Mouse (Mus musculus) heart, adult 9 months (tissue): Measurements from ENCODE around the gene Tceanc.
"Not testable (repeated sequence)": the region's sequence is repeated elsewhere in the genome, so short reads cannot be mapped to it uniquely, and the experiment has no call there.

ENCODE experiments used
- DNase-seq, 2 experiments: peaks; one replicate each; pipeline ENCODE4 v3.0.0; 2022; ENCODE audit warnings: low spot score in 2 of 2

Tceanc gene

DNA sequence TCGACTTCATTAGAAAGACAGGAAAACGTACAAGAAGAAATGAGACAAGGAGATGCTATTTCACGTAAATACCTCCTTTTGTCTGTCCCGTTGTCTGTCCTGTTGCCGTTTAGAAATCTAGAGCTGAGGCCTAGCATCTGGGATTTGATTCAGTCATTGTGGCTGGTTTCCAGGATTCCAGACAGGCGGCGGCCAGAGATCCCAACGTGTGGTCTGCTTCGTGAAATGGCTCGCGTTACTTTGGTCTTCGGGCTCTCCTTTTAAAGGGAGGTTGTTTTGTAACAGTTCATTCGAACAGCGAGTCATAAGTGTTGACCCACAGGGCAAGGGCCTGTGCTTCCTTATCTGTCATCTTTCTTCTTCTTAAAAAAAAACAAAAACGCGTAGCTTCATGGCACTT, at the start of gene Tceanc:
TSS of gene Tceanc (minus strand) at position 223 of the 400 bp plus-strand sequence.
- DNase-seq, result peak in 1 of 2 experiments; percentile 7

DNA sequence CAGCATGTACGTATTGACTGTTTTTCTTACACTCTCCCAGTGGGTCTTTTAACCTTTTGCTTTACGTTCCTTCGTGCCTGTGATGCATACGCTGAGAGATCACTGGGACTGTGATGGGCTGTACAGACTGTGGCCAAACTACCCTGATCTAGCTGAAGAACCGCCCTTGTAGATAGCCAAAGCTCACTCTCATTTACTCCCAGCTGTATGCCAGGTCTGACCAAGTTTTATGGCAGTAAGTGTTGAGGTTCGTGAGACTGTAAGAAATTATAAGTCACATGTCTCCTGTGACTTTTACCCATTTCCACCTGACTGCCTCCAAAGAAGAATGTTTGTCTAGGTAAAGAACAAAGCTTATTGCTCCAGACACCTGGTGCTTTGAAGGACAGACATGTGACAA, 47.6 kb upstream of the Tceanc start:
- DNase-seq, result no peak

DNA sequence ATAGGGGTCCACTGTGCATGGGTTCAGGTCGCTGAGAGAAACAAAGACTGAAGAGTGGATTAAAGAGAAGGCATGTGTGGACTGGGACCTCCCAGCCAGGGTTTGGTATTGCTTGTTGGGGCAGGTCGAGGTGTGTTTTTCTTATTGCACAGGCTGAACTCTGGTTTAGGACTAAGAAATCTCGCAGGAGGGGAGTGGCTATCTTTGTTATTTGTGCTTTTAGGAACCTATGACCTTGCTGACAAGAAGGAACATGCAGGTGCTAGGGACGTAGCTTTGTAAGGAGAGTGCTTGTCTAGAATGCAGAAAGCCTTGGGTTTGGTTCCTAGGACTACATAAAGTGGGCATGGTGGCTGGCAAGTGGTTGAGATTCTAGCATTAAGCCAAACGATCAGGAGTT, 47.0 kb upstream of the Tceanc start:
- DNase-seq, result no peak

DNA sequence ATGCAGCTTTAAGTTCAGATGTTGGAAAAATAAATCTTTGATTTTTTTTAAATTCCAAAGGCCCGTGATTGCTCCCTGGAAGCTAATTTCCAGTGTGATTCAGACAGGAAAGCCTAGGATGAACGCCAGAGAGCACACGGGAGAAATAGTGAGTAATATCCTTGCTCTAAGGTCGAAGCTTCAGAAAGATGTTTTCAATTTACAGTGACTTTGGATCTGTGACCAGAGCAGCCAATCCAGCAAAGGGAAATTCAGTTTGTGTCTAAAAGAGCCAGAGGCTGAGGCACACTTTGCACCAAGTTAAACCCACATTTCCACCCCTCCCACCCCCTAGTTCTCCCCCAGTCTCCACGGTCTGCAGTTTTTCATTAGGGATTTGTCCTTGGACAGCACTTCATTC, 46.5 kb upstream of the Tceanc start:
- no peak for DNase-seq

DNA sequence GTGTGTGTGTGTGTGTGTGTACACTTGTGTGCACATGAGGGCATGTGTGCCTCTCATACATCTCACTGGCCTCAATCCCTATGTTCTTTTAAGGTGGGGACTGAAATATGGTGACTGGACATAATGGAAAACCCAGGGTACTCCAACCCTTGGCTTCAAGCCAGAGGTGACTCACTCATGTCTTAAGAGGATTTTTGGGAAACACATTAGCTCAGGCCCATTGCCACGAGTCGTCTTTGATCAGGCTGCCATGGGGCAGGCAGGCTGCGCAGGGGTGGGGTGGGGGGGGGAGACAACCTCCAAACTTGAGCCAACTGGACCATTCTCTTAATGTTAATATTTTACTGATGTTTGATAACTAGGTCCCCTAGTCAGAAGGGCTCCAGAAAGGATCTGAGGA, 41.0 kb upstream of the Tceanc start:
- no peak for DNase-seq

DNA sequence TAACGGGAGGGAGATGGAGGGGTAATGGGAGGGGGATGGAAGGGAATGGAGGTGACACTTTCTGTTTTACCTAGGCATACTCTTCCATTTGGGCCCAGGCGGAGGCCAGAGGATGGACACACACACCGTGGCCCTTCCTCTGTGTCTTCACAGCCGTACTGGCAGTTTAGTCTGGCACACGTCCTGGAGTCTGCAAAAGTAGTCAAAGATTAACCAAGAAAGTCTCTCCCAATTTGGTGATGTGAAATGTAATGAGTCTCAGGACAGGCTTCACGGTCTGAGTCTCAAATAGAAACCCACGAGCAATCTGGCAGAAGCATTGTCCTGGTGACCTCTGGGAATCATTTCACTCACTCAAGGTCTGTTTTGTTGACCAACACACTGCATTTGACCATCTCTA, 34.0 kb upstream of the Tceanc start:
- DNase-seq, result no peak

DNA sequence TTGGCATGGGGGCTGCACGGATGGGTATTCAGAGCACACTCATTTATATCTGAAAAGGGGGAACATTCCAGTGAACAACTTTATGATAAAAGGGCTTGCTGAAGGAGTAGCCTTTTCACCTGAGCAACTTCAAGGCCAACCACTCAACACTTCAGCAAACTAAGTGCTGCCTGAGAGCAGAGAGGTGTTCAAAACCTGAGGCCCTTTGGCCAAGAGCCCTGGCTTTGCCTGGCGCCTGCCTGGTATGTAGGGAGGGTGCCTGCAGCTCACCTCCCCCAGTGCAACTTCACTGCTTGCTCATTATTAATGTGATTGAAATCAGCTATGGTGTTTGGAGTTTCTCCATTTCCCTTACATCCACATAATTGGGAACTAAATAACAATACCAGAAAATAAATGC, 28.1 kb upstream of the Tceanc start:
- DNase-seq, result no peak

DNA sequence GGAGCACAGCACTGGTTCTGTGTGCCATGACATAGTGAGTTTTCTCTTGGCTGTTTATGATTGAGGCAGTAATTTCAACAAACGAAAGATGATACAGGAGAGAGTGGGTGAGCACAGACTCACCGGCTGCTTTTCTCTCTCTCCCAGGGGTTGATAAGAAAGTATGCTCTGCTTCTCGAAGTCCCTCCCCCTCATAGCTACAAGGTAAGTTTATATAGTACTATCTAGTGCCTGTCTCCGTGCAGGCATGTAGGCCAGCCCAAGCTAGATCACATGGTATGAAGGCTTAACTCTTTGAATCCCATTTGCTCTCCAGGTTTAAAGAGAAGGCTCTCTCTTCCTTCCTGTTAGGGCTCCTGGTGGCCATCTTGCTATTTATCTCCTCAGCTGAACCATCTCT, 16.8 kb upstream of the Tceanc start:
- DNase-seq, result no peak

DNA sequence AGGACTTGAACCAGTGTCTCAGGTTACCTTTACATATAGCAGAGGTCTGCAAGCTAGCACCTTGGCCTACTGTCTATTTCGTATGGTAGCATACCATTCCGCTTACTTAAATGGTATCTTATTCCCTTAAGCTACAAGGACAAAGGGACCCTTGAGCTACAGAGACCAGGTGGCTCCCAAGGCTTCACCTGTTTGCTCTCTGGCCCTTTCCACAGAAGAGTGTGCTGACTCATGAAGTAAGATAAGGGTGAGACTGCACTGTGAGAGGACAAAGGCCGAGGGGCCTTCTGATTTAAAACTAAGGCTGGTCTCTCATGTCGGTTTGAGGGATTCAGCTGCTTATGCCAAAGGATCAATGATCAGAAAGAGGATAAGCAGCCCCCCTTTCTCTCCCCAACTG, 15.1 kb upstream of the Tceanc start:
- no peak for DNase-seq

DNA sequence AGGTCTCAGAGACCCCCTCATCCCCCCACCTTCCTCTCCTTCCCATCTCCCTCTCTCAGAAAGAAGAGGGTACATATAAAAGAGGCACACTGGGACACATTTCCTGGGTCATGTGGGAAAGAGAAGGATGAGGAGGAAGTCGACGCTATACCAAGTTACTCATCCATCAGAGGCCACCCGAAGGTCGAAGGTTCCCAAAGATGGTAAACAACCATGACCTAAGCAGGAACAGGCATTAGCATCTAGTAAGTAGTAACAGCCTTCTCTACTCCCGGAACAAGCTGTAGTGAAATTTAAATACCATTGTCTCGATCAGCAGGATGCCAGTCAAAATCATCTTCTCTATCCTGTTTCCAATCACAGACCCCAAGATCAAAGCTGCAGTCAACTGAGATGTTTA, 13.3 kb upstream of the Tceanc start:
- DNase-seq, result no peak

DNA sequence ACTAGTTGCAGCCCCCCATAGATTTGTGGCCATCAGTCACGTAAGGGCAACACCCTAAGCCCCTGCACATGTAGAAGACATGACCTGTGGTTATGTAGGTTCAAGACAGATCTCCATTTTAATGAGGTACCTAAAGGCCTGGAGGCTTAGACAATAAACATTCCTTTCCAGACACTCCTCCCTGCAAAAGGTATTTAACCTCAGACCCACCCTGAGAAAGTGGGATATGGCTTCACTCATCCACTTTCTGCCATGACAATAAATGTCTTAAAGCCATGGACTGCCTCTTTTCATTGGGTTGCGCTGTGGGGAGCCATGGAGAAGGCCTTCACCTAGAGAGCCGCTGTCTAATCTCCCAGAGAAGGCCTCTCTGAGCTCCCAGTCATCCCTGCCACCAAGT, 9.8 kb upstream of the Tceanc start:
- no peak for DNase-seq

DNA sequence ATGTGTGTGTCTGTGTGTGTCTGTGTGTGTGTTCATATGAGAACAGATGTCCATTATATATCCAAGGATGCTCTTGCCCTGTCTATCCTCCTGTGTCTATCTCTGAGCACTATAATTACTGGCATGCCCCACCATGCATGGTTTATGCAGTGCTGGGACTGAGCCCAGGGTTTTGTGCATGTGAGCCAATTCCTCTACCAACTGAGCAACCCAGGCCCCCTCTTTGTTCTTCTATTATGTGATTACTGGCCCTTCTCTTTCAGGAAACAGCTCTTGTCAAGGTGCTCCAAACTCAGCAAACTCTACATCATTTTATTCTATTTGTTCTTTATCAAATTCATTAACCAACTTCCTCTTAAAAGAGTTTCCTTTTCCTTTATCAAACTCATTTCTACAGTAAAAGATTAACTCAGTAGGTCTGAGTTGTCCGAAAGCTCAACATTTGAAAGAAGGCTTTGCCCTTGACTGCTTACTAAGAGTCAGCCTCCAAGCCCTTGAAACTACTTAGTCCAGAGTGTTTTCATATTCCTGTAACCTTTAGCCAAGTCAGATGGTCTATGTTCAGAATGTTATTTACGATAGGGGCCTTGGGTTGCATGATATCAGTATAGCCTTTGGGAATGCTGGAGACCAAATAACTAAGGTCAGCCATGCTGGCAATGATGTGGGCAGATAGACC, 7.4 kb upstream of the Tceanc start:
- DNase-seq, result no peak

DNA sequence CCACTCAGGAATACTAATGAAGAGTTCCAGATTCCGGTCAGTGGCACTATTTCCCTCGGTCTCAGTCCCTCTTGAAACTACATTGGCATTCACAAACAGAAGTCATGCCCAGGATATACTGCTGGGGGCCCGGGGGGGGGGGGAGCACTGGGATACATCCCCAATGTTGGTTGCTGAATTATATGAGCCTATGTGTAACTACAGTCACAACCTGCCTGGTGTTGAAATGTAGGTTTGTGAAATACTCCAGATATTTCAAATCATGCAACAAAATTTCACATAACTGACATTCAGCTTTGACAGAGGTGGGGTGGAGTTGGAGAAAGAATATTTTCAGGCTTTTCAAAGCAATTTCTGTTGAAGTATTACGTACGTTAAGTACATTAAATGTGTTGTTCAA, 2.4 kb upstream of the Tceanc start:
- DNase-seq, result no peak

DNA sequence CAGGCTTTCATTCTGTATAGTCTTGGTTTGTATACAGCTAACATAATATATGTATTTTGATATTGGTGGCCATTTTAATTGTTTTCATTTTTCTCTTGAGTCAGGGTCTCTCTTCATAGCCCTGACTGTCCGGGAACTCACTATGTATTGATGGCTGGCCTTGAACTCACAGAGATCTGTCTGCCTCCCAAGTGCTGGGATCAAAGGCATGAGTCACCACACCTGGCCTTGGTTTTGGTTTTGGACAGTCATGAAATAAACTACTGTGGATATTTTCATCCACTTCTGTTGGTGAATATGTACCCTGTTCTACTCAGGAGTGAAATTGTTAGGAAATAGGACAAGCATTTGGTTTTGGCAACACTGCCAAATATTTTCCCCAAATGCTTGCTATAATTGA, 1.7 kb downstream of the Tceanc start:
- no peak for DNase-seq

DNA sequence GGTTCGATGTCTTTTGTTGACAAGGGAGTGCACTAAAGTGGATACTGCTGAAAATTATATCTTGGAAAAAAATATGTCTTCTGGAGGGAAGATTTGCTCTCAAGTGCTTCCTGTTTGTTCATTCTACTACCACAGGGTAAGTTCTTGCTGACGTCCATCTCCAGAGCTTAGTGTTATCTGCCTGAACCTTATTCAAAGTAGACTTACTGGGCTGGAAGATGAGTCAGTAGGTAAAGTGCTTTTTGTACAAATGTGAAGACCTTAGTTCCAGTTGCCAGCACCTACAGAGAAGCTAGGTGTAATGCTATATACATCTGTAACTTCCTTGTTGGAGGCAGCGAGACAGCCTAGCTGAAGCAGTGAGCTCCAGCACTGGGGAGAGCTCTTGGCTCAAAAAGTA, 2.4 kb downstream of the Tceanc start:
- no peak for DNase-seq

DNA sequence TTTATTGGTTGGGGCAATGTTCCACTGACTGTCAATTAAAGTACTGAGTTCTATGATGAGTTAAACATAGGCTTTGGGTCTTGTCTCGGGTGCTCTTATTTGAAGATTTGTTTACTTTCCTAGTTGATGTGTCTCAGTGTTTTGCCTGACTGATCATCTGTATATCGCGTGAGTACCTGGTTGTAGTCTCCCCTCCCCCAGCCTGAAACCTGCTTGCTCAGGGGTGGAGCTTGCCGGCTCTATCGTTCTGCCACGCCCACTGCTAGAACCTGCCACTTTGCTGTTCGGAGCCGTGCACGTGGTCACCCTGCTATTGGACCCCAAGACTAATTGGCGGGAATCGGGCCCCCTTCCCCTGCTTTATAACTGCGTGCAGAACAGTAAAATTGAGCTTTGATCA, 4.3 kb downstream of the Tceanc start:
- not testable (repeated sequence) for DNase-seq

DNA sequence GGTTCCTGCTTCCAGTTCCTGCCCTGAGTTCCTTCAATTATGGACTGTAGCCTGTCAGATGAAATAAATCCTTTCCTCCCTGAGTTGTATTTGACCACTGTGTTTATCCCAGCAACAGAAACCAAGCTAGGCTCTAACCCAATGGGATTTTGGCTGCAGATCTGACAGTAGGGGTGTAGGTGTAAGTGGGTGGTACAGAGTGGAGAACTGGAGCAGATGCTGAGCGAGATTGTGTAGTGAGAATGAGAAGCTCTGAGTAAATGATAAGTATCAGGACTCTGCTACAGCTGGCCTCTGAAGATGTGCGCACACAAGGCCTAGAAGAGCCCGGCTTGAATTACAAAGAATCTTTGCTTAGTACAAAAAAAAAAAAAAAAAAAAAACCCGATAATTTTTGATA, 6.3 kb downstream of the Tceanc start:
- DNase-seq, result no peak

DNA sequence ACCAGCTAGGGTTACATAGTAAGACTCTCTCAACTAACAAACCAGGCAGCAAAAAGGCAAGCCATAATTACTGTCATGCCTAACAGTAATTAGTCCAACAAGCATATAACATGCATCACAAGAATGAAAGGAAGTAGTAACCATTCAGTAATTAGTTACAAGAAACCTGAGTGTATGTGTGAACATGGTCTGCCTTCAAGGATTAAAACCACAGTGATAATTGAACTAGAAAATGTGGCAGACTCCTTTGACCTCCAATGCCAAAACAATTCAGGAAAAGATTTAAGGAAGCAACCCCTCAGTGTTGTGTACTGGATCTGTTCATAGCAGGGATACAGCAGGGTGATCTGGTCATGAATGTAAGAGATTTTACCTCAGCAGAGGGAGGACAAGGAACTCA, 7.3 kb downstream of the Tceanc start:
- no peak for DNase-seq

DNA sequence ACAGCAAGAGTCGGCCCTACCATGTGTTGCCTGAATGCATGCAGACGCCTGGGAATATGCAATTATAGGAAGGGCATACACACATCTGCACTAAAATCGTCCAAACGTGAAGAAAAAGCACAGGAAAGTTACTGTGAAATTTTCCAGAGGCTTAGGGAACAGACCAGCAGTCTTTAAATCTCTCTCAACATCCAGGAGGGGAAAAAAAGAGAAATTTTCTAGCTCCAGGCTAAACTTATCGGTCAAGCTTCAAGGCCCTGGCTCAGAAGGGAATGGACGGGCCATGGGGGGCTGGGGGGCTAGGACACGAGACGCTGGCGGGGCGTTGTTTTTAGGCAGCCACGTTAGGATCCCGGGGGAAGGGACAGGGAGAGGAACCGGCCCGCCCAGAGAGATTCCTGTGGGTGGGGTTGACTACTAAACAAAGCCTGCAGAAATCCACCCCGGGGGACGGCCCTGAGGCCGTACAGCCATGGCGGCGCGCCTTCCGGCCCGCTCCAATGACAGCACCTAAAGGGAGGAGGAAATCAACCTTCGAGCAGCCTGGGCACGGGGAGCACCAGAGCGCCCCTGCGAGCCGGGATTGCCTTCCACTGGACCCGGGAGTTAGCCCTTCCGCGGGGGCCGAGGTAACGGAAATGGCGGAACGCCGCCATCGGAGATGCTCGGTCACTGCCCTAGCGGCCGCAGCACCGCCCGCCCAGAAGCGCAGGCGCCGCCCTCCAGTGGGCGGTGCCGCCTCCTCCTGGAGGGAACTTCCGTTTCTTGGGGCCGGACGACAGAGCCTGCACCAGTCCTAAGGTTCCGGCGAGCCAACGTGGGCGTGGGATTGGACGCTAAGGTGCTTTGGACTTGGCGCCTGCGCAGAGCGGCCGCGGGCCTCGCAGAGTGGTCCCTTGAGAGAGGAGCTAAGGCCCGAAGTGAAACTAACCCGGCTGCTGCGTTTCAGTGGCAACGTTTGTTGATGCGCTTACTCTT, 8.3 kb downstream of the Tceanc start:
- DNase-seq, result peak; percentile 94 to 95

DNA sequence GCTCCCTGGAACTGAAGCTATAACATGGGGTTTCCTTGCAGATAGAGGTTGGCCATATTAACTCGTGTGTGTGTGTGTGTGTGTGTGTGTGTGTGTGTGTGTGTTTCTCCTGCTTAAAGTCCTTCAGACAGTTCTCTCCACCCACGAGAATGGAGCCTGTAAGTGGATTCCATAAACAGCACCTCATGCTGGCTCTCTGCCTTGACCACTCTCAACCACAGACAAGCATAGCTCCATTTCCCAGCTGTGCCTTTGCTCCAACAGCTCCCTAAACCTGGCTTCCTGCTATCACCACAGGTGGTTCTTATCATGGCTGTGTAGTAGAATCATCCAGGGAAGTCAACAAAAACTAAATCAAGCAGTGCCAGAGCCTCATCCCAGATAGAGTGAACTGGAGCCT, 13.9 kb downstream of the Tceanc start:
- DNase-seq, result no peak

DNA sequence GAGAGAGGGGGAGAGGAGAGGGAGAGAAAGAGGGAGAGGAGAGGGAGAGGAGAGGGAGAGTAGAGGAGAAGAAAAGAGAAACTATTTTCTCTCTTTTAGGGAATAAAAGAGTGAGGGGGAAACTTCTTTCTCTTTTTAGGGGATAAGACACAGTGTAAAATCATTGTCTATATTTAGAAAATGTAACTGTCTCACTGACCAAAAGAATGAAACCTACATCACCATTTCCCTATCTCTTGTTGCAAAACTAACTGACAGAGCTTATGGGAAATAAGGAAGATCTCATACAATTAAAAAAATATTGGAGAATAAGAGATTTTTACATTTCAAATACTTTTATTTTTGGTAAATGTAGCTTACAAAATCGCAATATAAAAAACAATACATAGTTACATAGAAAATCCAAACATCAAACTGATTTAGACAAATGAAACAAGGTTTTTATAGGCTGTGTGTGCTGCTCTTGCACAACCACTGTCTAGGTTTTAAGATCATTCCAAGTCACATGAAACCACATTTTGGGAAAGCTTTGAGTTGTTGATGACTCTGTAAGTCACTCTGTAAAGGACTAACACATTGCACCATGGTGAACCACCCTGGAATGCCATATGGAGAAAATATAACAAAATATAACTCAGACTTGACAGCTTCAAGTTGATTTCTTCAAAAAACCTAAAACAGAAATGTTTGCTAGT, 18.7 kb downstream of the Tceanc start:
- DNase-seq, result no peak

DNA sequence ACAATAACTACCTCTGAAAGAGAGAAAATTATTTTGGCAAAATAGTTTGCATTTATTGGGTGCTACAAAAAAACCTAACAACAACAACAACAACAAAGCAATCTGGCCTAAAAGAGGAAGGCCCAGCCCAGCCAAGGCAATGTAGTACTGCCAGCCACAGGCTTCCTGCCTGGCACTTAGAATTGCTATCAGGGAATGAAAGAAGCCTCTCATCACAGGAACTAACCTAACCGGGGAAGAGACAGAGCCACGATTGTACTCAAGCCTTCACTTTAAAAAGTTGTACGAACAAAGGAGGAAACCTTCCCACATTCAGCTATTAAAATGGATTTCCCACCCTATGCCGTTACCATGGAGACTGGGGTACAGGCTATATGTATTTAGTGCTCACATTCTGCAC, 20.6 kb downstream of the Tceanc start:
- no peak for DNase-seq

DNA sequence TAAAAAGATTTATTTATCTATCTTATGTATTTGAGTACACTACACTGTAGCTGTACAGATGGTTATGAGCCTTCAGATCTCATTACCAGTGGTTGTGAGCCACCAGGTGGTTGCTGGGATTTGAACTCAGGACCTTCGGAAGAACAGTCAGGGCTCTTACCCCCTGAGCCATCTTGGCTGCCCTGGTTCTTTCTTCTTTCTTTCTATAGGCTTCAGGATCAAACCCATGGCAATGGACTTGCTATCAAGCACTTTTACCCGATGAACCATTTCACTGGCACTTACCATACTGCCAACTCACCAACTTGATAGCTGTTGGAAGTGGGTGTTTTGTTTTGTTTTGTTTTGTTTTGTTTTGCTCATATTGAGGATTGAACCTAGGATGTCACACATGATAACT, 23.3 kb downstream of the Tceanc start:
- no peak for DNase-seq
